Mouse (Mus musculus) inflammation-experienced regulatory T-cells (primary cell): ENCODE results near the gene C4bp. TPM values are rescaled to one million over a fixed set of nuclear protein-coding genes. Genes with fewer than 3 reads are reported as not detected.

Source experiments
- polyA plus RNA-seq, 2 experiments: library from polyadenylated mRNA; unstranded; fragments of 100-300 nt; shearing (Covaris generic); gene quantifications; one replicate each; pipeline ENCODE4 v1.2.1; 2017

The C4bp gene
- polyA plus RNA-seq: under 1 TPM in 1 of 2 experiments, not detected in 1; 0.12 TPM

GRCm38 (mm10) chr1:130661454-130661853, at the start of gene C4bp:
TSS of gene C4bp (minus strand) at chr1:130661632.

GRCm38 (mm10) chr1:130629521-130629920, 31.9 kb downstream of the C4bp start, which contains the start of gene Zp3r:
TSS of gene Zp3r (minus strand) at chr1:130629621.

Other genes starting within 250 kb of the C4bp start
- 1 to 10 TPM; 4.3 to 5.2 TPM for gene Cd55b, start 238.6 kb downstream of the C4bp start, polyA plus RNA-seq
- 100 to 1,000 TPM; 111 to 114 TPM for gene Cd55, start 198.9 kb downstream of the C4bp start, polyA plus RNA-seq
- under 1 TPM in 1 of 2 experiments, not detected in 1; 0.23 TPM for gene Zp3r, start 32.0 kb downstream of the C4bp start, polyA plus RNA-seq
- gene Gm29427, start 54.2 kb upstream of the C4bp start, polyA plus RNA-seq: not detected
- 1 to 10 TPM; 5.1 to 5.6 TPM for gene Yod1, start 55.7 kb upstream of the C4bp start, polyA plus RNA-seq
- 10 to 100 TPM in 1 of 2 experiments, 1 to 10 TPM in 1; 6.4 to 10.8 TPM for gene Pfkfb2, start 67.6 kb upstream of the C4bp start, polyA plus RNA-seq
- gene AA986860, start 70.3 kb upstream of the C4bp start, polyA plus RNA-seq: under 1 TPM; 0.36 to 0.50 TPM
- under 1 TPM; 0.24 to 0.29 TPM for gene Fcamr, start 139.3 kb upstream of the C4bp start, polyA plus RNA-seq
- 1 to 10 TPM in 1 of 2 experiments, under 1 TPM in 1; 0.73 to 3.3 TPM for gene Pigr, start 165.1 kb upstream of the C4bp start, polyA plus RNA-seq
- 10 to 100 TPM in 1 of 2 experiments, 1 to 10 TPM in 1; 8.0 to 29.2 TPM for gene Fcmr, start 204.0 kb upstream of the C4bp start, polyA plus RNA-seq
- gene Il24, start 225.8 kb upstream of the C4bp start, polyA plus RNA-seq: not detected
- gene Il20, start 249.8 kb upstream of the C4bp start, polyA plus RNA-seq: not detected